Mouse (Mus musculus) brain, embryonic 14.5 days (tissue): ENCODE data around the gene Cd46.

Experiments used
- CTCF ChIP-seq: fragments of 200-500 bp; IDR thresholded peaks from 2 replicates; pipeline ENCODE4 v1.5.1; 2012; ENCODE audit warnings: inconsistent platforms, mild to moderate bottlenecking, moderate library complexity, borderline replicate concordance; ENCODE audit not compliant: insufficient read depth, insufficient read length; ENCODE audit errors: extremely low read depth
- POLR2A ChIP-seq: fragments of 200-500 bp; IDR thresholded peaks from 2 replicates; pipeline ENCODE4 v1.6.1; 2012; ENCODE audit warnings: mild to moderate bottlenecking, inconsistent platforms, borderline replicate concordance; ENCODE audit not compliant: poor library complexity, insufficient read depth, insufficient read length, severe bottlenecking; ENCODE audit errors: extremely low read depth

DNA sequence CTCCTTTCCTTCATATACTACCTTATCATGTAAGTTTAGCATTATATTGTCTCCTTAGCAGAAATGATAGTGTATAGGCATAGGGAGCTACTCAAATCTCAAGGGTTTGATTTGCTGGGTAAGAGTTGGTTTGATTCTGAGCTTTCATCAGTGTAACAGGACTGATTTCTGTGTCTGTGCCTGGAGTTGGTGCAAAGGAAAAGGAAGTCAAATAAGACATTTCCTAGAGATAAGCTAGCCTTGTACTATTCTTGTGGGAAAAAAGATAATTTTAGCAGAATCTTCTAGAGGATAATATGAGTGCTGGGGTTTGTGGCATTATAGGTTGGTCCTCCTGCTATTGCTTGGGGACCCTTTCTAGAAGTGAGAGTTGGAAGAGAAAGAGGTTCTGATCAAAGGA, 85.8 kb downstream of the Cd46 start:
- TF ChIP-seq POLR2A, result no peak
- TF ChIP-seq CTCF, result no peak
